Mouse (Mus musculus): ENCODE data around the gene Swi5. TPM values are rescaled to one million over a fixed set of nuclear protein-coding genes. Genes with fewer than 3 reads are reported as not detected.

Gene Swi5
- total and polyA plus RNA-seq, 3 experiments: 371 to 480 TPM; not detected in 1

GRCm38 (mm10) chr2:32317791-32318417 is 30.0 kb upstream of the Swi5 start:
- no peaks in the 10 kb centered on the region for H3K9me3 ChIP-seq (replicated peaks; ENCODE audit: insufficient read depth, low read length)
- H3K4me3 ChIP-seq (ENCODE audit: control insufficient read depth in 1 of 2, insufficient read depth in 1 of 2, low read depth in 2 of 2, low read length in 2 of 2): no peak overlapping the region
- DNase-seq (ENCODE audit: low read depth, low spot score): no peak
- no peak overlapping the region for H3K9ac ChIP-seq (ENCODE audit: control insufficient read depth, low read depth, low read length, poor library complexity, severe bottlenecking)
- no peaks in the 10 kb centered on the region for H3K79me2 ChIP-seq (ENCODE audit: control insufficient read depth, insufficient read depth, low read length, poor library complexity)
- H3K4me1 ChIP-seq (ENCODE audit: control insufficient read depth in 1 of 2, insufficient read depth in 2 of 2, low read length in 2 of 2): no peaks in the 10 kb centered on the region
- no peak overlapping the region for H3K27ac ChIP-seq (ENCODE audit: control insufficient read depth, low read depth, low read length)
- TF ChIP-seq MAFK (IDR thresholded peaks at IDR 0.05; ENCODE audit: borderline replicate concordance, low read depth, low read length) (no peak), ZC3H11A (IDR thresholded peaks at IDR 0.05; ENCODE audit: low read depth, low read length) (no peak)
- peaks cover 1 to 3% of the 10 kb centered on the region in 2 experiments; a peak in 3 of 4 replicates for H3K27me3 ChIP-seq (ENCODE audit: control insufficient read depth in 1 of 2, insufficient read depth in 2 of 2, low read length in 2 of 2)
- no peaks in the 10 kb centered on the region for H3K36me3 ChIP-seq (ENCODE audit: control insufficient read depth in 1 of 2, insufficient read depth in 2 of 2, low read length in 2 of 2)

- H3K4me1 ChIP-seq (ENCODE audit: control insufficient read depth in 1 of 2, insufficient read depth in 2 of 2, low read length in 2 of 2): no peaks in the 10 kb centered on the region
- H3K79me2 ChIP-seq (ENCODE audit: control insufficient read depth, insufficient read depth, low read length, poor library complexity): no peaks in the 10 kb centered on the region
- no peak overlapping the region for H3K4me3 ChIP-seq (ENCODE audit: control insufficient read depth in 1 of 2, insufficient read depth in 1 of 2, low read depth in 2 of 2, low read length in 2 of 2)
- H3K27ac ChIP-seq (ENCODE audit: control insufficient read depth, low read depth, low read length): no peak overlapping the region
- H3K9me3 ChIP-seq (replicated peaks; ENCODE audit: insufficient read depth, low read length): no peaks in the 10 kb centered on the region
- TF ChIP-seq UBTF (IDR thresholded peaks at IDR 0.05; ENCODE audit: borderline replicate concordance, insufficient read depth, low read depth, low read length) (no peak), CHD2 (IDR thresholded peaks at IDR 0.05; ENCODE audit: low read length) (no peak), ELF1 (IDR thresholded peaks at IDR 0.05; ENCODE audit: low read depth, low read length) (no peak), USF2 (IDR thresholded peaks at IDR 0.05; ENCODE audit: borderline replicate concordance in 1 of 2, insufficient read depth in 1 of 2, low read depth in 1 of 2, low read length in 2 of 2) (no peak), ZC3H11A (IDR thresholded peaks at IDR 0.05; ENCODE audit: low read depth, low read length) (no peak), MAX (IDR thresholded peaks at IDR 0.05; ENCODE audit: low read length) (no peak), NRF1 (IDR thresholded peaks at IDR 0.05; ENCODE audit: insufficient read depth, low read depth, low read length, poor library complexity, severe bottlenecking) (no peak)
- no peak overlapping the region for H3K9ac ChIP-seq (ENCODE audit: control insufficient read depth, low read depth, low read length, poor library complexity, severe bottlenecking)
- no peak for DNase-seq (ENCODE audit: low read depth, low spot score)
- H3K36me3 ChIP-seq (ENCODE audit: control insufficient read depth in 1 of 2, insufficient read depth in 2 of 2, low read length in 2 of 2): no peaks in the 10 kb centered on the region
- peaks cover 1 to 3% of the 10 kb centered on the region in 2 experiments; a peak in 3 of 4 replicates for H3K27me3 ChIP-seq (ENCODE audit: control insufficient read depth in 1 of 2, insufficient read depth in 2 of 2, low read length in 2 of 2)
These were observed 29.2 kb upstream of the Swi5 start for GRCm38 (mm10) chr2:32316887-32317656.

GRCm38 (mm10) chr2:32315751-32316150 is 27.9 kb upstream of the Swi5 start:
- H3K27ac ChIP-seq (ENCODE audit: control insufficient read depth, low read depth, low read length): no peak overlapping the region
- no peaks in the 10 kb centered on the region for H3K36me3 ChIP-seq (ENCODE audit: control insufficient read depth in 1 of 2, insufficient read depth in 2 of 2, low read length in 2 of 2)
- H3K9me3 ChIP-seq (replicated peaks; ENCODE audit: insufficient read depth, low read length): no peaks in the 10 kb centered on the region
- no peak overlapping the region for H3K9ac ChIP-seq (ENCODE audit: control insufficient read depth, low read depth, low read length, poor library complexity, severe bottlenecking)
- DNase-seq (ENCODE audit: low read depth, low spot score): no peak
- peaks cover 2 to 3% of the 10 kb centered on the region in 2 experiments; a peak in 2 of 4 replicates for H3K4me1 ChIP-seq (ENCODE audit: control insufficient read depth in 1 of 2, insufficient read depth in 2 of 2, low read length in 2 of 2)
- no peak for TF ChIP-seq RCOR1 (IDR thresholded peaks at IDR 0.05; ENCODE audit: low read depth, low read length)
- no peak for TF ChIP-seq MAZ (IDR thresholded peaks at IDR 0.05; ENCODE audit: low read depth, low read length)
- no peak for TF ChIP-seq POLR2AphosphoS2 (IDR thresholded peaks at IDR 0.05; ENCODE audit: low read length)
- no peak for TF ChIP-seq MAFK (IDR thresholded peaks at IDR 0.05; ENCODE audit: borderline replicate concordance, low read depth, low read length)
- no peak for TF ChIP-seq USF1 (IDR thresholded peaks at IDR 0.05; ENCODE audit: low read depth, low read length)
- TF ChIP-seq HCFC1 (IDR thresholded peaks at IDR 0.05; ENCODE audit: low read depth, low read length): no peak
- TF ChIP-seq GABPA (IDR thresholded peaks at IDR 0.05; ENCODE audit: low read depth, low read length): no peak
- no peak for TF ChIP-seq USF2 (IDR thresholded peaks at IDR 0.05; ENCODE audit: borderline replicate concordance in 1 of 2, insufficient read depth in 1 of 2, low read depth in 1 of 2, low read length in 2 of 2)
- no peak for TF ChIP-seq POLR2A (IDR thresholded peaks at IDR 0.05; ENCODE audit: control insufficient read depth in 1 of 2, insufficient read depth in 1 of 2, low read depth in 1 of 2, low read length in 2 of 2, poor library complexity in 1 of 2)
- no peak for TF ChIP-seq CHD2 (IDR thresholded peaks at IDR 0.05; ENCODE audit: low read length)
- H3K27me3 ChIP-seq (ENCODE audit: control insufficient read depth in 1 of 2, insufficient read depth in 2 of 2, low read length in 2 of 2): peaks cover 0 to 2% of the 10 kb centered on the region in 2 experiments; a peak in 2 of 4 replicates
- no peaks in the 10 kb centered on the region for H3K79me2 ChIP-seq (ENCODE audit: control insufficient read depth, insufficient read depth, low read length, poor library complexity)
- H3K4me3 ChIP-seq (ENCODE audit: control insufficient read depth in 1 of 2, insufficient read depth in 1 of 2, low read depth in 2 of 2, low read length in 2 of 2): no peak overlapping the region
